Mouse (Mus musculus): ENCODE results near the gene Hormad1. TPM values are rescaled to one million over a fixed set of nuclear protein-coding genes. Genes with fewer than 3 reads are reported as not detected.
"Not testable (repeated sequence)": the region's sequence is repeated elsewhere in the genome, so short reads cannot be mapped to it uniquely, and the experiment has no call there.

Gene Hormad1
- polyA plus RNA-seq, 1 experiment: not detected

GRCm38 (mm10) chr3:95621241-95621640 is 61.8 kb downstream of the Hormad1 start:
- H3K27ac ChIP-seq (ENCODE audit: control insufficient read depth, insufficient read depth, low read depth, low read length, poor library complexity): no peak overlapping the region
- no peak for TF ChIP-seq CTCF (IDR thresholded peaks at IDR 0.05; ENCODE audit: control insufficient read depth, insufficient read depth, low read length)
- TF ChIP-seq POLR2A (IDR thresholded peaks at IDR 0.05; ENCODE audit: borderline replicate concordance, control insufficient read depth, low read depth, low read length): no peak
- 76% methylated on average over 1 of the region's 1 CpGs for WGBS
- no peaks in the 10 kb centered on the region; the same call in 1 of the 2 replicates for H3K4me1 ChIP-seq (ENCODE audit: control insufficient read depth, insufficient read depth, low read length)
- no peak overlapping the region for H3K4me3 ChIP-seq (replicated peaks; ENCODE audit: control insufficient read depth, low read depth, low read length)

GRCm38 (mm10) chr3:95622421-95622820 is 62.9 kb downstream of the Hormad1 start:
- not testable (repeated sequence) for H3K27ac ChIP-seq (ENCODE audit: control insufficient read depth, insufficient read depth, low read depth, low read length, poor library complexity); H3K4me3 ChIP-seq (replicated peaks; ENCODE audit: control insufficient read depth, low read depth, low read length); H3K4me1 ChIP-seq (ENCODE audit: control insufficient read depth, insufficient read depth, low read length)
- 92% methylated on average over 20 of the region's 20 CpGs for WGBS

DNA sequence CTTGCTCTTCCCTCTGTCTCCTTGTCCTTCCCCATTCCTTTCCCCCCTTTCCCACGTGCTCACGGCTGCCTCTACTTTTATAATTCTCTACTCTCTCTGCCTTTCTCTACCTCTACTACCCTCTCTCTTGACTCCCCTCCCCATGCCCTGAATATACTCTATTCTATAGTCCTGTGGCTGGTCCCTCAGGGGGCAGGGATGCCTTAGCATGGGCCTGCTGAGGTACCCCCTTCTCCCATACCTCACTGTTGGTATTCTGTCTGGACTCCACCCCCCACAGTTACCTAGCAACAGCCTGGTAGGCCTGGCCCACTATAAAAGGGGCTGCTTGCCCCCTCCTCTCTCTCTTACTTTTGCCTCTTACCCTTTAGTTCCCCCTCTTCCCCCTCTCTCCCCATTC is 64.1 kb downstream of the Hormad1 start:
- TF ChIP-seq CTCF (IDR thresholded peaks at IDR 0.05; ENCODE audit: control insufficient read depth, insufficient read depth, low read length) (no peak), POLR2A (IDR thresholded peaks at IDR 0.05; ENCODE audit: borderline replicate concordance, control insufficient read depth, low read depth, low read length) (no peak)
- H3K4me1 ChIP-seq (ENCODE audit: control insufficient read depth, insufficient read depth, low read length): no peaks in the 10 kb centered on the region; the same call in 1 of the 2 replicates
- WGBS: 69% methylated on average over 2 of the region's 2 CpGs
- H3K4me3 ChIP-seq (replicated peaks; ENCODE audit: control insufficient read depth, low read depth, low read length): no peak overlapping the region
- H3K27ac ChIP-seq (ENCODE audit: control insufficient read depth, insufficient read depth, low read depth, low read length, poor library complexity): no peak overlapping the region

DNA sequence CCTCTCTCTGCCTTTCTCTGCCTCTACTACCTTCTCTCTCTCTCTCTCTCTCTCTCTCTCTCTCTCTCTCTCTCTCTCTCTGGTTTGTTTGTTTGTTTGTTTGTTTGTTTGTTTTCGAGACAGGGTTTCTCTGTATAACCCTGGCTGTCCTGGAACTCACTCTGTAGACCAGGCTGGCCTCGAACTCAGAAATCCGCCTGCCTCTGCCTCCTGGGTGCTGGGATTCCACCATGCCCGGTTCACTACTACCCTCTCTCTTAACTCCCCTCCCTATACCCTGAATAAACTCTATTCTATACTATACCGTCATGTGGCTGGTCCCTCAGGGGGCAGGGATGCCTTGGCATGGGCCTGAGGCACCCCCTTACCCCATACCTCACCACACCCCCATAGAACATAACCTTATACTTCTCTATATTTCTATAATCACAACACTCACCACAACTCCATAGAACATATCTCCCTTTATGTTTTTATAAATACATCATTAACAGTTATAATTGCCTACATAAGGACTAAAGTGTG is 64.6 kb downstream of the Hormad1 start:
- H3K27ac ChIP-seq (ENCODE audit: control insufficient read depth, insufficient read depth, low read depth, low read length, poor library complexity); H3K4me1 ChIP-seq (ENCODE audit: control insufficient read depth, insufficient read depth, low read length); H3K4me3 ChIP-seq (replicated peaks; ENCODE audit: control insufficient read depth, low read depth, low read length): not testable (repeated sequence)
- 70% methylated on average over 5 of the region's 5 CpGs for WGBS

DNA sequence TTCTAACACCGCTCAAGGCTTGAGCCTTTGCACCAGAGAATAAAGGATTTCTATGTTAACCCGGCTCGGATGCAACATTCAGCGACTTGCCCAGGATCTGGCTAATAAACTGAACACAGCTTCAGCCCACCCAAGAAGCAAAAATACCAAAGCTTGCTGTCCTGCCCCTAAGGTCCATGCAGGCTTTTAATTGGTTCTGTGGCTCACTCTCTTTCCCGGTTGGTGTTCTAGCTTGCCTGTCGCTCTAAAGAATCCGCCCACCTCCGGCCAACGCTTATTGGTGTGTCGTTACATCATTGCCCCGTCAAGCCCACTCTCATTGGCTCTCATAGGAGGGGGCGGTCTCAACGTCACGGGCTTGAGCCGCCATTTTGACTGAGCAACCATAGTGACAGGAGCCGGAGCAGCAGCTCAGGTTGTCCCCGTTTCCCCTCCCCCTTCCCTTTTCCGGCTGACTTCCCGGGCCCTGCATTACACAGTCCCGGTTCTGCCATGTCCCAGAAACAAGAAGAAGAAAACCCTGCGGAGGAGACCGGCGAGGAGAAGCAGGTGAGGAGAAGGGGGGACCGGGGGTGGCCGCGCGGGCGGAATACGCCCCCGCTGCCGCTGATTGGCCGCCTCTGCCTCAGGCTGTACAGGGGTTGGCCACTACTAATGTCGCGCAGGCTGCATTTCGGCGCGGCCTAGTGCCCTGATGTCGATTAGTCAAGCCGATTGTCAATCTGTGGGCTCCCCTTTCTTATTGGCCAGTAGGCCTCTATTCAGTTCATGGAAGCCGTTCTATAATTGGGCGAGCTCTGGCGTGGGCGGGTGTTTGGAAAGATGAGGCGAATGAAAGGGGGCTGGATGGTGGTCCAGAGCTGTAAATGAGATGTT is 65.4 kb downstream of the Hormad1 start, which contains the start of gene Ensa:
Gene Ensa (plus strand): TSS at position 366 of the 876 bp plus-strand sequence.
- peak within 1 kb of the TSS; percentile 77 for H3K4me3 ChIP-seq (replicated peaks; ENCODE audit: control insufficient read depth, low read depth, low read length)
- under 1% methylated on average over 44 of the region's 44 CpGs for WGBS
- no peaks in the 10 kb centered on the region; the same call in 1 of the 2 replicates for H3K4me1 ChIP-seq (ENCODE audit: control insufficient read depth, insufficient read depth, low read length)
- peak; percentile 73 for TF ChIP-seq POLR2A (IDR thresholded peaks at IDR 0.05; ENCODE audit: borderline replicate concordance, control insufficient read depth, low read depth, low read length)
- TF ChIP-seq CTCF (IDR thresholded peaks at IDR 0.05; ENCODE audit: control insufficient read depth, insufficient read depth, low read length): no peak
- H3K27ac ChIP-seq (ENCODE audit: control insufficient read depth, insufficient read depth, low read depth, low read length, poor library complexity): peak within 1 kb of the TSS; percentile 85

- no peak overlapping the region for H3K4me3 ChIP-seq (replicated peaks; ENCODE audit: control insufficient read depth, low read depth, low read length)
- H3K4me1 ChIP-seq (ENCODE audit: control insufficient read depth, insufficient read depth, low read length): no peaks in the 10 kb centered on the region; the same call in 1 of the 2 replicates
- H3K27ac ChIP-seq (ENCODE audit: control insufficient read depth, insufficient read depth, low read depth, low read length, poor library complexity): no peak overlapping the region
- no peak for TF ChIP-seq CTCF (IDR thresholded peaks at IDR 0.05; ENCODE audit: control insufficient read depth, insufficient read depth, low read length)
- TF ChIP-seq POLR2A (IDR thresholded peaks at IDR 0.05; ENCODE audit: borderline replicate concordance, control insufficient read depth, low read depth, low read length): no peak
- 86% methylated on average over 5 of the region's 5 CpGs for WGBS
Observed at GRCm38 (mm10) chr3:95627763-95628162, 68.3 kb downstream of the Hormad1 start.

DNA sequence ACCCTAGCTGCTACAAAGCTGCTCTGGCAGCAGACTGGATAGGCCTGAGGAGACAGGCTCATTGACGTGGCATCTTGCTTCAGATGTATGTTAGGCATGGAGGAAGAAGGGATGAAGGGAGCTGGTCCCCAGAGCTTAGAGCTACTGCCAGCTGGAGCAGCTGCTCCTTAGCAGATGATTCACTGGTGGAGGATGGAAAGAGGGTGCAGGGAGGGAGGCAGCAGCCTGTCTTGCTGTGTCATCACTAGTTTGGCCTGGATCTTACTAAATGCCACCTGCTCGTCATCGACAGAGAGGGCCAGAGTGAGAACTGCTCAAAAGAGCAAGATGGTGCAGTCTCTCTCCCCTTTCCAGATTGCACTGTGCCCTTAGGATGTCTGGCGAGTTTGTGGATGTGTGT is 70.3 kb downstream of the Hormad1 start:
- Histone ChIP-seq H3K4me1 (ENCODE audit: control insufficient read depth, insufficient read depth, low read length) (no peaks in the 10 kb centered on the region; the same call in 1 of the 2 replicates), H3K27ac (ENCODE audit: control insufficient read depth, insufficient read depth, low read depth, low read length, poor library complexity) (no peak overlapping the region), H3K4me3 (replicated peaks; ENCODE audit: control insufficient read depth, low read depth, low read length) (no peak overlapping the region)
- WGBS: 74% methylated on average over 4 of the region's 4 CpGs
- TF ChIP-seq CTCF (IDR thresholded peaks at IDR 0.05; ENCODE audit: control insufficient read depth, insufficient read depth, low read length) (no peak), POLR2A (IDR thresholded peaks at IDR 0.05; ENCODE audit: borderline replicate concordance, control insufficient read depth, low read depth, low read length) (no peak)

- no peak for TF ChIP-seq POLR2A (IDR thresholded peaks at IDR 0.05; ENCODE audit: borderline replicate concordance, control insufficient read depth, low read depth, low read length)
- TF ChIP-seq CTCF (IDR thresholded peaks at IDR 0.05; ENCODE audit: control insufficient read depth, insufficient read depth, low read length): no peak
- no peak overlapping the region for H3K27ac ChIP-seq (ENCODE audit: control insufficient read depth, insufficient read depth, low read depth, low read length, poor library complexity)
- H3K4me3 ChIP-seq (replicated peaks; ENCODE audit: control insufficient read depth, low read depth, low read length): no peak overlapping the region
- no peaks in the 10 kb centered on the region; the same call in 1 of the 2 replicates for H3K4me1 ChIP-seq (ENCODE audit: control insufficient read depth, insufficient read depth, low read length)
- WGBS: 30% methylated on average over 3 of the region's 3 CpGs
Observed at GRCm38 (mm10) chr3:95630856-95631255, 71.4 kb downstream of the Hormad1 start.
